8 mouse cellular contexts compared by ENCODE assay signal in the genomic region with DNA sequence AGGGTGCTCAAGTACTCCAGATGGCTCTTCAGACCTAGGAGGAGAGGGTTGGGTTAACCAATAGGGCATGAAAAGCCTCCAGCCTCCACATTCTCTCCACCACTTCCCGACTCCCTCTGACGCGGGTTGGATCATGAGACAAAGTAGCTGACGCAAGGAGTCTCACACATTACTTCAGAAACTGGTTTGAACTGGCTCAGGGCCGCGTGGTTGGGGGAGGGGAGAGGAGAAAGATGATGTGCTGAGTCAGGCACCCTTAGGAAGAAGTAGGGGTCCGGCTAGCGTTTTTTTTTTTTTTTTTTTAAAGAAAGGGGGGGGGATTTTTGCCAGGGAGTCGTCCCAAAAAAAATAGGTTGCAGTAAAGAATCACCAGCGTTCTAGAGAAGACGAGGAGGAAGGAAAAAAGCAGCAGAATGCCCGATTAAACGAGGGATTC. TPM values are rescaled to one million over a fixed set of nuclear protein-coding genes. Genes with fewer than 3 reads are reported as not detected.
DNase-seq lines count a peak whose midpoint lies in the region; ATAC-seq and TF ChIP-seq lines count a peak whose summit lies in the region.

No protein-coding gene starts in this region.

- no peaks in the 10 kb centered on the region for H3K27me3 ChIP-seq in embryonic facial prominence, embryonic 10.5 days (replicated peaks; ENCODE audit: low read depth, poor library complexity, severe bottlenecking)
- no peaks in the 10 kb centered on the region for H3K27me3 ChIP-seq in intestine, postnatal 0 days (replicated peaks; ENCODE audit: control insufficient read depth, insufficient read depth, low read length)
- H3K27me3 ChIP-seq in limb, embryonic 14.5 days (ENCODE audit: control insufficient read depth, insufficient read depth, low read length), result no peaks in the 10 kb centered on the region
- H3K27me3 ChIP-seq in midbrain, embryonic 15.5 days (replicated peaks), result no peaks in the 10 kb centered on the region
- no peaks in the 10 kb centered on the region for H3K27me3 ChIP-seq in spleen, adult 2 months (ENCODE audit: control insufficient read depth, insufficient read depth, low read length)

- TF ChIP-seq POLR2A in limb, embryonic 14.5 days (IDR thresholded peaks at IDR 0.05; ENCODE audit: borderline replicate concordance, extremely low read depth, insufficient read depth, insufficient read length), result no peak
- TF ChIP-seq POLR2A in spleen, adult 2 months (IDR thresholded peaks at IDR 0.05; ENCODE audit: low read depth, low read length), result no peak

- H3K9me3 ChIP-seq in embryonic facial prominence, embryonic 10.5 days, result no peaks in the 10 kb centered on the region
- no peaks in the 10 kb centered on the region for H3K9me3 ChIP-seq in intestine, postnatal 0 days (ENCODE audit: control insufficient read depth)
- no peaks in the 10 kb centered on the region for H3K9me3 ChIP-seq in limb, embryonic 14.5 days (ENCODE audit: control insufficient read depth, low read length)
- H3K9me3 ChIP-seq in midbrain, embryonic 15.5 days, result no peaks in the 10 kb centered on the region

- no peak for TF ChIP-seq CTCF in intestine, postnatal 0 days (IDR thresholded peaks at IDR 0.05; ENCODE audit: low read depth)
- no peak for TF ChIP-seq CTCF in spleen, adult 2 months (IDR thresholded peaks at IDR 0.05; ENCODE audit: extremely low read depth, insufficient read depth, insufficient read length, insufficient replicate concordance)

- peak overlapping the region; percentile 90 for H3K4me3 ChIP-seq in embryonic facial prominence, embryonic 10.5 days
- H3K4me3 ChIP-seq in intestine, postnatal 0 days (ENCODE audit: low read depth, low read length), result peak overlapping the region; percentile 96
- H3K4me3 ChIP-seq in limb, embryonic 14.5 days (replicated peaks; ENCODE audit: low read length), result peak overlapping the region; percentile 90
- H3K4me3 ChIP-seq in midbrain, embryonic 15.5 days, result peak overlapping the region; percentile 57
- peak overlapping the region; percentile 92 for H3K4me3 ChIP-seq in spleen, adult 2 months (ENCODE audit: extremely low read depth, insufficient read depth, insufficient read length)

- H3K27ac ChIP-seq in embryonic facial prominence, embryonic 10.5 days (replicated peaks), result peak overlapping the region; percentile 96
- peak overlapping the region; percentile 97 for H3K27ac ChIP-seq in intestine, postnatal 0 days (ENCODE audit: low read depth, low read length)
- H3K27ac ChIP-seq in limb, embryonic 14.5 days (replicated peaks; ENCODE audit: low read depth, low read length), result peak overlapping the region; percentile 90
- H3K27ac ChIP-seq in midbrain, embryonic 15.5 days, result peak overlapping the region; percentile 88
- peak overlapping the region; percentile 89 for H3K27ac ChIP-seq in spleen, adult 2 months (ENCODE audit: insufficient read depth, low read length)

- H3K4me2 ChIP-seq in intestine, postnatal 0 days (replicated peaks; ENCODE audit: low read depth), result peak overlapping the region; percentile 69
- peak overlapping the region; percentile 68 for H3K4me2 ChIP-seq in limb, embryonic 14.5 days (replicated peaks; ENCODE audit: low read depth, low read length, severe bottlenecking)
- peak overlapping the region; percentile 66 for H3K4me2 ChIP-seq in midbrain, embryonic 15.5 days

- peak; percentile 74 for DNase-seq in 3134 (ENCODE audit: extremely low read depth, insufficient read length, low spot score)
- peak; percentile 86 for DNase-seq in adrenal gland, adult 2 months
- DNase-seq in embryonic facial prominence, embryonic 10.5 days (ENCODE audit: low spot score), result peak; percentile 91
- peak; percentile 82 for DNase-seq in limb, embryonic 14.5 days (ENCODE audit: low spot score)
- peak; percentile 44 to 73 for DNase-seq in spleen, adult 2 months (ENCODE audit: low read depth in 1 of 2, low spot score in 2 of 2)

- WGBS in embryonic facial prominence, embryonic 10.5 days, result under 1% methylated on average over 13 of the region's 13 CpGs
- under 1% methylated on average over 13 of the region's 13 CpGs for WGBS in intestine, postnatal 0 days
- under 1% methylated on average over 13 of the region's 13 CpGs for WGBS in limb, embryonic 14.5 days
- under 1% methylated on average over 13 of the region's 13 CpGs for WGBS in midbrain, embryonic 15.5 days
- under 1% methylated on average over 13 of the region's 13 CpGs for WGBS in spleen, adult 2 months

- peaks cover 34% of the 10 kb centered on the region for H3K4me1 ChIP-seq in embryonic facial prominence, embryonic 10.5 days
- H3K4me1 ChIP-seq in intestine, postnatal 0 days (replicated peaks; ENCODE audit: control insufficient read depth, insufficient read depth, low read length), result no peaks in the 10 kb centered on the region
- H3K4me1 ChIP-seq in limb, embryonic 14.5 days (ENCODE audit: control insufficient read depth, insufficient read depth, low read length), result peaks cover 28% of the 10 kb centered on the region
- peaks cover 37% of the 10 kb centered on the region for H3K4me1 ChIP-seq in midbrain, embryonic 15.5 days
- H3K4me1 ChIP-seq in spleen, adult 2 months (ENCODE audit: control insufficient read depth, insufficient read depth, insufficient read length), result peaks cover 6% of the 10 kb centered on the region; the same call in 1 of the 2 replicates

- peak; percentile 74 for ATAC-seq in granulocyte monocyte progenitor cell, adult 5-6 weeks (replicated peaks; ENCODE audit: poor library complexity, severe bottlenecking)
- ATAC-seq in intestine, postnatal 0 days, result peak; percentile 74
- peak; percentile 74 for ATAC-seq in limb, embryonic 14.5 days (ENCODE audit: low FRiP score, low read depth)
- peak; percentile 72 for ATAC-seq in midbrain, embryonic 15.5 days (replicated peaks)

- peaks cover 45% of the 10 kb centered on the region for H3K36me3 ChIP-seq in embryonic facial prominence, embryonic 10.5 days (replicated peaks)
- peaks cover 30% of the 10 kb centered on the region for H3K36me3 ChIP-seq in intestine, postnatal 0 days (ENCODE audit: control insufficient read depth, insufficient read depth)
- peaks cover 44% of the 10 kb centered on the region for H3K36me3 ChIP-seq in limb, embryonic 14.5 days (ENCODE audit: control insufficient read depth, insufficient read depth, low read length)
- H3K36me3 ChIP-seq in midbrain, embryonic 15.5 days (replicated peaks), result peaks cover 27% of the 10 kb centered on the region
- H3K36me3 ChIP-seq in spleen, adult 2 months (ENCODE audit: control insufficient read depth, insufficient read depth, low read length), result peaks cover 28% of the 10 kb centered on the region

- H3K9ac ChIP-seq in intestine, postnatal 0 days (ENCODE audit: low read depth, low read length), result peak overlapping the region; percentile 90
- H3K9ac ChIP-seq in limb, embryonic 14.5 days (ENCODE audit: low read depth, low read length, severe bottlenecking), result peak overlapping the region; percentile 91
- peak overlapping the region; percentile 70 for H3K9ac ChIP-seq in midbrain, embryonic 15.5 days

RNA-seq across cellular contexts. Expression of a gene that starts 10.3 kb away (rescaled TPM):
- total RNA-seq in adrenal gland, adult 2 months (2021), result 100 to 1,000 TPM; 202 to 548 TPM
- polyA plus RNA-seq in adrenal gland, adult 2 months (2012; rRNA removed), result 162 and 192 TPM in 2 replicates
- 125 and 127 TPM in 2 replicates for polyA plus RNA-seq in embryonic facial prominence, embryonic 10.5 days (2016; fragmentation: Nextera tagmentation; extraction: Ambion mirVana)
- total RNA-seq in granulocyte monocyte progenitor cell, adult 5-6 weeks (2014; fragmentation: Nextera tagmentation), result 60.1 and 70.1 TPM in 2 replicates
- 78.5 and 87.2 TPM in 2 replicates for total RNA-seq in granulocyte monocyte progenitor cell, adult 5-6 weeks (2017)
- 237 and 283 TPM in 2 replicates for polyA plus RNA-seq in intestine, postnatal 0 days (2015; fragmentation: Nextera tagmentation; extraction: Ambion mirVana)
- 111 and 123 TPM in 2 replicates for polyA plus RNA-seq in limb, embryonic 14.5 days (2012; rRNA removed)
- polyA plus RNA-seq in limb, embryonic 14.5 days (2014; fragmentation: Nextera tagmentation; extraction: Ambion mirVana), result 101 and 109 TPM in 2 replicates
- polyA plus RNA-seq in midbrain, embryonic 15.5 days (2015; fragmentation: Nextera tagmentation; extraction: Ambion mirVana), result 165 and 174 TPM in 2 replicates
- 122 and 129 TPM in 2 replicates for polyA plus RNA-seq in spleen, adult 2 months (2012; rRNA removed)

RNA-seq across cellular contexts. Expression of a gene that starts 22.7 kb away (rescaled TPM):
- total RNA-seq in adrenal gland, adult 2 months (2021), result 10 to 100 TPM; 54.3 to 77.1 TPM
- polyA plus RNA-seq in adrenal gland, adult 2 months (2012; rRNA removed), result 23.4 and 24.0 TPM in 2 replicates
- polyA plus RNA-seq in embryonic facial prominence, embryonic 10.5 days (2016; fragmentation: Nextera tagmentation; extraction: Ambion mirVana), result 117 and 127 TPM in 2 replicates
- total RNA-seq in granulocyte monocyte progenitor cell, adult 5-6 weeks (2014; fragmentation: Nextera tagmentation), result 122 and 136 TPM in 2 replicates
- 96.6 and 196 TPM in 2 replicates for total RNA-seq in granulocyte monocyte progenitor cell, adult 5-6 weeks (2017)
- polyA plus RNA-seq in intestine, postnatal 0 days (2015; fragmentation: Nextera tagmentation; extraction: Ambion mirVana), result 32.8 and 33.4 TPM in 2 replicates
- polyA plus RNA-seq in limb, embryonic 14.5 days (2012; rRNA removed), result 66.4 and 66.6 TPM in 2 replicates
- polyA plus RNA-seq in limb, embryonic 14.5 days (2014; fragmentation: Nextera tagmentation; extraction: Ambion mirVana), result 85.5 and 87.2 TPM in 2 replicates
- polyA plus RNA-seq in midbrain, embryonic 15.5 days (2015; fragmentation: Nextera tagmentation; extraction: Ambion mirVana), result 100.0 and 103 TPM in 2 replicates
- 26.2 and 30.2 TPM in 2 replicates for polyA plus RNA-seq in spleen, adult 2 months (2012; rRNA removed)

RNA-seq across cellular contexts. Expression of a gene that starts 27.6 kb away (rescaled TPM):
- total RNA-seq in adrenal gland, adult 2 months (2021), result under 1 TPM; 0.79 to 0.84 TPM
- polyA plus RNA-seq in adrenal gland, adult 2 months (2012; rRNA removed), result not detected in 2 replicates
- 3.4 and 3.5 TPM in 2 replicates for polyA plus RNA-seq in embryonic facial prominence, embryonic 10.5 days (2016; fragmentation: Nextera tagmentation; extraction: Ambion mirVana)
- total RNA-seq in granulocyte monocyte progenitor cell, adult 5-6 weeks (2014; fragmentation: Nextera tagmentation), result not detected in 2 replicates
- 2.5 TPM in 2 replicates for total RNA-seq in granulocyte monocyte progenitor cell, adult 5-6 weeks (2017)
- polyA plus RNA-seq in intestine, postnatal 0 days (2015; fragmentation: Nextera tagmentation; extraction: Ambion mirVana), result 0.50 and 0.56 TPM in 2 replicates
- 1.6 and 3.2 TPM in 2 replicates for polyA plus RNA-seq in limb, embryonic 14.5 days (2012; rRNA removed)
- polyA plus RNA-seq in limb, embryonic 14.5 days (2014; fragmentation: Nextera tagmentation; extraction: Ambion mirVana), result 1.6 and 2.1 TPM in 2 replicates
- 1.5 and 1.7 TPM in 2 replicates for polyA plus RNA-seq in midbrain, embryonic 15.5 days (2015; fragmentation: Nextera tagmentation; extraction: Ambion mirVana)
- polyA plus RNA-seq in spleen, adult 2 months (2012; rRNA removed), result not detected in 2 replicates

RNA-seq across cellular contexts. Expression of a gene that starts 28.3 kb away (rescaled TPM):
- total RNA-seq in adrenal gland, adult 2 months (2021), result 10 to 100 TPM; 80.4 to 95.4 TPM
- polyA plus RNA-seq in adrenal gland, adult 2 months (2012; rRNA removed), result 67.1 and 73.5 TPM in 2 replicates
- polyA plus RNA-seq in embryonic facial prominence, embryonic 10.5 days (2016; fragmentation: Nextera tagmentation; extraction: Ambion mirVana), result 97.0 and 108 TPM in 2 replicates
- total RNA-seq in granulocyte monocyte progenitor cell, adult 5-6 weeks (2014; fragmentation: Nextera tagmentation), result 63.4 and 64.7 TPM in 2 replicates
- 43.0 and 62.0 TPM in 2 replicates for total RNA-seq in granulocyte monocyte progenitor cell, adult 5-6 weeks (2017)
- 83.4 and 89.2 TPM in 2 replicates for polyA plus RNA-seq in intestine, postnatal 0 days (2015; fragmentation: Nextera tagmentation; extraction: Ambion mirVana)
- 188 and 197 TPM in 2 replicates for polyA plus RNA-seq in limb, embryonic 14.5 days (2012; rRNA removed)
- polyA plus RNA-seq in limb, embryonic 14.5 days (2014; fragmentation: Nextera tagmentation; extraction: Ambion mirVana), result 161 and 174 TPM in 2 replicates
- polyA plus RNA-seq in midbrain, embryonic 15.5 days (2015; fragmentation: Nextera tagmentation; extraction: Ambion mirVana), result 121 and 123 TPM in 2 replicates
- polyA plus RNA-seq in spleen, adult 2 months (2012; rRNA removed), result 52.8 and 53.0 TPM in 2 replicates

RNA-seq across cellular contexts. Expression of a gene that starts 44.0 kb away (rescaled TPM):
- 100 to 1,000 TPM; 102 to 165 TPM for total RNA-seq in adrenal gland, adult 2 months (2021)
- polyA plus RNA-seq in adrenal gland, adult 2 months (2012; rRNA removed), result 43.4 and 48.0 TPM in 2 replicates
- polyA plus RNA-seq in embryonic facial prominence, embryonic 10.5 days (2016; fragmentation: Nextera tagmentation; extraction: Ambion mirVana), result 254 and 269 TPM in 2 replicates
- 268 and 347 TPM in 2 replicates for total RNA-seq in granulocyte monocyte progenitor cell, adult 5-6 weeks (2014; fragmentation: Nextera tagmentation)
- 89.4 and 113 TPM in 2 replicates for total RNA-seq in granulocyte monocyte progenitor cell, adult 5-6 weeks (2017)
- 54.5 and 57.2 TPM in 2 replicates for polyA plus RNA-seq in intestine, postnatal 0 days (2015; fragmentation: Nextera tagmentation; extraction: Ambion mirVana)
- polyA plus RNA-seq in limb, embryonic 14.5 days (2012; rRNA removed), result 263 and 265 TPM in 2 replicates
- 168 and 187 TPM in 2 replicates for polyA plus RNA-seq in limb, embryonic 14.5 days (2014; fragmentation: Nextera tagmentation; extraction: Ambion mirVana)
- 161 and 171 TPM in 2 replicates for polyA plus RNA-seq in midbrain, embryonic 15.5 days (2015; fragmentation: Nextera tagmentation; extraction: Ambion mirVana)
- 80.2 and 104 TPM in 2 replicates for polyA plus RNA-seq in spleen, adult 2 months (2012; rRNA removed)

Comparison
In these comparisons a context has a peak if more than half of its experiments do, and no peak if none do; other contexts are left out.
1. Peak in every context shown above with its lines: DNase-seq, ATAC-seq, H3K4me3 ChIP-seq and H3K27ac ChIP-seq.